Mouse (Mus musculus): ENCODE data around the gene Nubp1.

Nubp1 gene

GRCm38 (mm10) chr16:10415976-10416375, 4.2 kb downstream of the Nubp1 start:
- DNase-seq (ENCODE audit: extremely low read depth, insufficient read length, low spot score) = no peak

GRCm38 (mm10) chr16:10416866-10417265, 5.1 kb downstream of the Nubp1 start:
- DNase-seq (ENCODE audit: extremely low read depth, insufficient read length, low spot score) = no peak

- DNase-seq (ENCODE audit: extremely low read depth, insufficient read length, low spot score) = no peak
Measured at GRCm38 (mm10) chr16:10417723-10418259, 6.0 kb downstream of the Nubp1 start.

GRCm38 (mm10) chr16:10420447-10421054, 8.8 kb downstream of the Nubp1 start:
- no peak for DNase-seq (ENCODE audit: extremely low read depth, insufficient read length, low spot score)

- no peak for DNase-seq (ENCODE audit: extremely low read depth, insufficient read length, low spot score)
Measured at GRCm38 (mm10) chr16:10431911-10432310, 20.2 kb downstream of the Nubp1 start.

GRCm38 (mm10) chr16:10432387-10432786, 20.6 kb downstream of the Nubp1 start:
- no peak for DNase-seq (ENCODE audit: extremely low read depth, insufficient read length, low spot score)

GRCm38 (mm10) chr16:10433344-10433743, 21.6 kb downstream of the Nubp1 start:
- DNase-seq (ENCODE audit: extremely low read depth, insufficient read length, low spot score) = no peak

GRCm38 (mm10) chr16:10436166-10436565, 24.4 kb downstream of the Nubp1 start:
- DNase-seq (ENCODE audit: extremely low read depth, insufficient read length, low spot score) = no peak

GRCm38 (mm10) chr16:10438055-10438454, 26.3 kb downstream of the Nubp1 start:
- no peak for DNase-seq (ENCODE audit: extremely low read depth, insufficient read length, low spot score)

GRCm38 (mm10) chr16:10441328-10441727, 29.6 kb downstream of the Nubp1 start:
- DNase-seq (ENCODE audit: extremely low read depth, insufficient read length, low spot score) = no peak

GRCm38 (mm10) chr16:10441761-10442160, 30.0 kb downstream of the Nubp1 start:
- DNase-seq (ENCODE audit: extremely low read depth, insufficient read length, low spot score) = no peak

- DNase-seq (ENCODE audit: extremely low read depth, insufficient read length, low spot score) = no peak
Measured at GRCm38 (mm10) chr16:10443723-10444122, 32.0 kb downstream of the Nubp1 start.

- no peak for DNase-seq (ENCODE audit: extremely low read depth, insufficient read length, low spot score)
Measured at GRCm38 (mm10) chr16:10446573-10447263, 35.0 kb downstream of the Nubp1 start.

GRCm38 (mm10) chr16:10447264-10447594, 35.5 kb downstream of the Nubp1 start, which contains the start of gene Tvp23a:
Tvp23a (minus strand) TSS chr16:10447362.
- no peak for DNase-seq (ENCODE audit: extremely low read depth, insufficient read length, low spot score)

- no peak for DNase-seq (ENCODE audit: extremely low read depth, insufficient read length, low spot score)
Measured at GRCm38 (mm10) chr16:10447781-10448180, 36.0 kb downstream of the Nubp1 start.

- DNase-seq (ENCODE audit: extremely low read depth, insufficient read length, low spot score) = no peak
Measured at GRCm38 (mm10) chr16:10448931-10449330, 37.2 kb downstream of the Nubp1 start.

GRCm38 (mm10) chr16:10451906-10452305, 40.2 kb downstream of the Nubp1 start:
- no peak for DNase-seq (ENCODE audit: extremely low read depth, insufficient read length, low spot score)

GRCm38 (mm10) chr16:10452445-10452896, 40.7 kb downstream of the Nubp1 start:
- peak; percentile 64 for DNase-seq (ENCODE audit: extremely low read depth, insufficient read length, low spot score)

- no peak for DNase-seq (ENCODE audit: extremely low read depth, insufficient read length, low spot score)
Measured at GRCm38 (mm10) chr16:10453872-10454582, 42.3 kb downstream of the Nubp1 start.

- DNase-seq (ENCODE audit: extremely low read depth, insufficient read length, low spot score) = no peak
Measured at GRCm38 (mm10) chr16:10454583-10454974, 42.8 kb downstream of the Nubp1 start.

GRCm38 (mm10) chr16:10460188-10460587, 48.4 kb downstream of the Nubp1 start:
- DNase-seq (ENCODE audit: extremely low read depth, insufficient read length, low spot score) = no peak
